ENCODE assay signal across 15 mouse cellular contexts in genomic region chr16:21676791-21677190, GRCm38 (mm10).
"Had no signal": no experiment of that assay in that cellular context is flagged by ENCODE, and none has a peak within 500 bp of the region (broad histone marks: within the 10 kb centered on the region; RNA-seq: fewer than 3 reads in every experiment).

No protein-coding gene starts in this region.

- DNase-seq: gastrocnemius, postnatal 14 days; gastrocnemius, postnatal 36 days; heart, adult 18-20 months; heart, postnatal 10 days; kidney, adult 11 months; kidney, adult 2 months; kidney, adult 9 months; kidney, postnatal 14 days; kidney, postnatal 36 days; layer of hippocampus, adult 9-11 months; layer of hippocampus, postnatal 36 days; left cerebral cortex, postnatal 4 days had no signal

- ATAC-seq: hindbrain, postnatal 0 days; intestine, embryonic 16.5 days; liver, embryonic 12.5 days had no signal
